Mouse (Mus musculus): ENCODE results near the gene Notch4.

DNA sequence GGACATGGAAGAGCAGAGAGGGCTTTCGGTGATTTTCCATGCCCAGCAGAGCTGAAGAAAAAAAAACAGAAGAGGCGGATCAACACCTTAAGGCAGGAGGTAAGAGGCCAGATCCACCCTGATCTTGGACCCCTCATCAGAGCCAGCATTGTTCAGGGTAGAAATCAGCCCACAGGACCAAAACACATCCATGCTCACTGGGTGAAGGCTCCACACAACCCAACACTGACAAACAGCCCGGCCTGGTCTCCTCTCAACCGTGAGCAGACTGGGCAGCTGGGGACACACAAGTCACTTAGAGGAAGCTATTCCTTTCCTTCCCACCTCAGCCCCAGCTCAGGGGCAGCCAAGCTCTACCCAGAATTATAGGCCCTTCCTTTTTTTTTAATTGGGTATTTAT lies 16.5 kb upstream of the Notch4 start:
- no peak for TF ChIP-seq ZC3H11A (IDR thresholded peaks at IDR 0.05; ENCODE audit: borderline replicate concordance, low read depth, low read length)
- TF ChIP-seq HCFC1 (IDR thresholded peaks at IDR 0.05; ENCODE audit: borderline replicate concordance, insufficient read depth, low read length) = no peak
- TF ChIP-seq CHD2 (IDR thresholded peaks at IDR 0.05; ENCODE audit: low read depth, low read length) = no peak
- TF ChIP-seq MAFK (IDR thresholded peaks at IDR 0.05; ENCODE audit: insufficient read depth, low read depth, low read length) = no peak
